Mouse (Mus musculus): ENCODE measurements around the gene Ppp1r8.
"Not testable (repeated sequence)": the region's sequence is repeated elsewhere in the genome, so short reads cannot be mapped to it uniquely, and the experiment has no call there.

Gene Ppp1r8

GRCm38 (mm10) chr4:132807771-132808641 lies 35.0 kb downstream of the Ppp1r8 start:
- DNase-seq (ENCODE audit: extremely low spot score, low read depth, low spot score) = no peak

GRCm38 (mm10) chr4:132806620-132807191 lies 36.3 kb downstream of the Ppp1r8 start:
- DNase-seq (ENCODE audit: extremely low spot score, low read depth, low spot score) = no peak

- no peak for DNase-seq (ENCODE audit: extremely low spot score, low read depth, low spot score)
Observed at GRCm38 (mm10) chr4:132805599-132806197, 37.3 kb downstream of the Ppp1r8 start.

DNA sequence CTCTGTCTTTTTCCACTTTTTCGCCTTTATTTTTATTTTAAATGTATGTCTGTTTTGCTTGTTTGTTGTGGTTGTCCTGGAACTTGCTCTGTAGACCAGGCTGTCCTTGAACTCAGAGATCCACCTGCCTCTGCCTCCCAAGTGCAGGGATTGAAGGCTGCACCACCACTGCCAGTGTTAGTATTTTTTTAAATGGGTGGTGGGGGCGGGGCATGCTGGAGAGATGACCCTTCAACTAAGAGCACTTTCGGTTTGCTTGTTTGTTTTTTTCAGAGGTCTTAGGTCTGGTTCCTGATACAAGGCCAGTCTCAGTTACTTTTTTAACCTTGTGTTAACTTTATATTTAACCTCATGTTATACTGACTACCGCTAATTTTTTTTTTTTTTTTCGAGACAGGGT lies 37.8 kb downstream of the Ppp1r8 start:
- no peak for DNase-seq (ENCODE audit: extremely low spot score, low read depth, low spot score)

GRCm38 (mm10) chr4:132804331-132804730 lies 38.6 kb downstream of the Ppp1r8 start:
- DNase-seq (ENCODE audit: extremely low spot score, low read depth, low spot score) = no peak

DNA sequence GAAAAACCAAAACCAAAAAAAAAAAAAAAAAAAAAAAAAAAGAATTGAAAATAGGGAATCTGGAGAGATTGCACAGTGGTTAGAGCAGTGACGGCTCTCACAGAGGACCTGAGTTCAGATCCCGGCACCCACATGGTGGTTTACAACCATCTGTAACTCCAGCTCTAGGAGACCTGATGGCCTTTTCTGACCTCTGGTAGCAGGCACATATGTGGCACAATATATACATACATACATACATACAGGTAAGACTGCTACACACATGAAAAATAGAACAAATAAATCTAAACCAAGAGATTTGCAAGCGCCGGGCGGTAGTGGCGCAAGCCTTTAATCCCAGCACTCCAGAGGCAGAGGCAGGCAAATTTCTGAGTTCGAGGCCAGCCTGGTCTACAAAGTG lies 39.1 kb downstream of the Ppp1r8 start:
- no peak for DNase-seq (ENCODE audit: extremely low spot score, low read depth, low spot score)

GRCm38 (mm10) chr4:132803212-132803611 lies 39.8 kb downstream of the Ppp1r8 start:
- DNase-seq (ENCODE audit: extremely low spot score, low read depth, low spot score) = no peak

- no peak for DNase-seq (ENCODE audit: extremely low spot score, low read depth, low spot score)
Observed at GRCm38 (mm10) chr4:132802171-132802637, 40.8 kb downstream of the Ppp1r8 start.

GRCm38 (mm10) chr4:132801176-132802077 lies 41.5 kb downstream of the Ppp1r8 start:
- DNase-seq (ENCODE audit: extremely low spot score, low read depth, low spot score) = no peak

- DNase-seq (ENCODE audit: extremely low spot score, low read depth, low spot score) = no peak
Observed at GRCm38 (mm10) chr4:132799845-132800244, 43.1 kb downstream of the Ppp1r8 start.

- not testable (repeated sequence) for DNase-seq (ENCODE audit: extremely low spot score, low read depth, low spot score)
Observed at GRCm38 (mm10) chr4:132798666-132799065, 44.3 kb downstream of the Ppp1r8 start.

GRCm38 (mm10) chr4:132798028-132798427 lies 44.9 kb downstream of the Ppp1r8 start:
- no peak for DNase-seq (ENCODE audit: extremely low spot score, low read depth, low spot score)

DNA sequence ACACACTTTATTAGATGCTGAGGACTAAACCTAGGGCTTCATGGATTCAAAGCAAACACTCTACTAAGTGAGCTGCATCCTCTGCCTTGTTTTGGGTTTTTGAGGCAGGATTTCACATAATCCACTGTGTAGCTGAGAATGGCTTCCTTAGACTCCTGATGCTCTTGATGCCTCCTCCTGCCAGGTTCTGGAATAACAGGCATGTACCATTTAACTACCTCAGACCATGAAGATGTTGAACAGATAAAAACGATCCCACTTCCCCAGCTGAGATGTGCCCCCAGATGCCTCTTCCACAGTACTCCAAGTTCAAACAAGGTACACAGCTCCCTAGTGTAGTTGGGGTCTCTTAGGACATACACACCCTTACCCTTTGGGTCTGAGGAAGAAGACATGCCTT lies 45.5 kb downstream of the Ppp1r8 start:
- DNase-seq (ENCODE audit: extremely low spot score, low read depth, low spot score) = no peak

- DNase-seq (ENCODE audit: extremely low spot score, low read depth, low spot score) = no peak
Observed at GRCm38 (mm10) chr4:132796196-132796886, 46.6 kb downstream of the Ppp1r8 start, which contains the start of gene Themis2. Gene Themis2 (minus strand): TSS chr4:132796387.

DNA sequence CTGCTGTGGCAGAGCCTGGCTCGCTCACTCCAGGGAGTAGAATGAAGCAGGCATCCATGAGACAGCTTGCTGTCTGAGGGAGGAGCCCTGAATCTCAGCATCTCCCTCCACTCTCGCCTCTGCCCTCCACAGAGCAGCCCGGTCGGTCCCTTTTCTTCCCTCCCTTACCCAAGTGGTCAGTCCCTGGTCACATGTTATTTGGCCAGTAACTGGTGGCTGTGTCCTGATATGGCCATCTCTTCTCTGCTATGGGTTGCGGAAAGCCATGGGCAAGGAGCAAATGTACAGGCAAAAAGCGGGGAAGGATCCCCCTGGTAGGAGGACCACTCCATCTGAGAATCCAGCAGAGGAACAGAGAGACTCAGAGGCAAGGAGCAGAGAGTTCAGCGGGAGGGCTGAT lies 47.8 kb downstream of the Ppp1r8 start:
- DNase-seq (ENCODE audit: extremely low spot score, low read depth, low spot score) = no peak

DNA sequence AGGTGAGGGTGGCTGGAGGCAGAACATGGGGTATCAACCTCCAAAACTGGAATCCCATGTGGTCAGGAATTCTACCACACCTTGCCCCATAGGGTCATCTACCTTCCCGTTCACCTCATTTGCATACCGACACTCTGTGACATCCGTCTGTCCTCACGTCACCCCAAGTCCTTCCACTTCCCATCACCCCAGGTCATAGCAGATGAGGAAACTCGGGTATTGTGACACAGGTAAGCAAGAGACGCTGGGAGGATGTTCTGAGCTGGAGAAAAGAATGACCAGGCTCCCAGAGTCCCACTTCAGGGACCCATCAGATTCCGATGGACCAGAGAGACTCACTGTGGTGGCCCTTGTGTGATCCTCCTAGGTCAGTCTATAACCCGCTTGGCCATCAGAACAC lies 48.2 kb downstream of the Ppp1r8 start:
- DNase-seq (ENCODE audit: extremely low spot score, low read depth, low spot score) = no peak

DNA sequence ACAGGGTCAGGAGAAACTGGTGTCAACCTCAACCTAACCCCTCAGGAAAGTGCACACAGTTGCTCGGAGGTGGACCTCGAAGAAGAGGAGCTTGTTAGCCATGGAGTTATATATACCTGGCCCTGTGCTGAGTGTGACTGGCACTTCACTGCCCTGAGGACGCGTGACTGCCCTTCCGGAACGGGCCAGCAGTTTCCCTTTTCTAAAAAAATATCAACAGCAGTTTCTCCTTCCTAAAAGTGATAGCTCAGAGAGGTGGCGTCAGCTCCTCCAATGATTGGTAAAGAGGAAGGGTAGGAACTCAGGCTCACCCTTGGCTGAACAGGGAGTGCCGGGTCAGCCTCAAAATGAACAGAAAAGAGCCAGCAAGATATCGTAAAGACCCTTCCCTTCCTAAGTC lies 48.9 kb downstream of the Ppp1r8 start:
- no peak for DNase-seq (ENCODE audit: extremely low spot score, low read depth, low spot score)

DNA sequence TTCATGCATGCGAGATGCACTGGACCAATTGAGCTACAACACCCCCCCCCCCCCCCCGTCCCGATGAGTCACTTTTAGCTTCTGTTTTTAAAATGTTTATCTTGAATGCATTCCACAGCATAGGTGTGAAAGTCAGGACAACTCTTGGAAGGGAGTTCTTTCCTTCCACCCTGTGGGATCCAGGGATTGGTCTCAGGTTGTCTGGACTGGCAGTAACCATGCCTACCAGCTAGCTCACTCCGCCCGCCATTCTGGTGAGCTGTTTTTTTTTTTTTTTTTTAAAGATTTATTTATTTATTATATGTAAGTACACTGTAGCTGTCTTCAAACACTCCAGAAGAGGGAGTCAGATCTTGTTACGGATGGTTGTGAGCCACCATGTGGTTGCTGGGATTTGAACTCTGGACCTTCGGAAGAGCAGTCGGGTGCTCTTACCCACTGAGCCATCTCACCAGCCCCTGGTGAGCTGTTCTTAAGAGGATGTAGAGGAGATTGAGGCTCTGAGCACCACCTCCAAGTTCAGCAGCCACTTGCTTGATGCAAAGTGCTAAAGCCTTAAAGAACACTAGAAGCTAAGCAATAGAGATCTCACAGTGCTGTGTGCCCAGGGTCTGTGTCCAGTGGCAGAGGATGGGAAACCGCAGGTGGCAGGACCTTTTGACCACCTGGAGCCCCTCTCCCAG lies 49.5 kb downstream of the Ppp1r8 start:
- not testable (repeated sequence) for DNase-seq (ENCODE audit: extremely low spot score, low read depth, low spot score)

GRCm38 (mm10) chr4:132789731-132790130 lies 53.2 kb downstream of the Ppp1r8 start:
- no peak for DNase-seq (ENCODE audit: extremely low spot score, low read depth, low spot score)

GRCm38 (mm10) chr4:132785228-132785627 lies 57.7 kb downstream of the Ppp1r8 start:
- DNase-seq (ENCODE audit: extremely low spot score, low read depth, low spot score) = no peak
